Mouse (Mus musculus) liver, embryonic 15.5 days (tissue): ENCODE results near the gene Capn7. TPM values are rescaled to one million over a fixed set of nuclear protein-coding genes. Genes with fewer than 3 reads are reported as not detected.

Experiments used
- ATAC-seq: fragments of 200-750 bp; cut with Nextera tagmentation; 2 replicates; pipeline ENCODE4 v1.8.0; 2017; ENCODE audit warnings: moderate number of reproducible peaks, mild to moderate bottlenecking, moderate library complexity; ENCODE audit not compliant: insufficient read depth
- H3K27ac ChIP-seq: fragments of 300-500 bp; sonication (generic); replicated peaks from 2 replicates; pipeline ENCODE4 v1.5.1; 2015; ENCODE audit warnings: mild to moderate bottlenecking, inconsistent platforms
- H3K27me3 ChIP-seq: fragments of 300-500 bp; sonication (generic); 2 replicates; pipeline ENCODE4 v1.6.1; 2015; ENCODE audit warnings: mild to moderate bottlenecking, inconsistent platforms
- H3K36me3 ChIP-seq: fragments of 300-500 bp; sonication (generic); replicated peaks from 2 replicates; pipeline ENCODE4 v1.6.1; 2015; ENCODE audit warnings: moderate library complexity, mild to moderate bottlenecking, inconsistent platforms
- H3K4me1 ChIP-seq: fragments of 300-500 bp; sonication (generic); replicated peaks from 2 replicates; pipeline ENCODE4 v1.6.1; 2015; ENCODE audit warnings: inconsistent platforms
- H3K4me2 ChIP-seq: fragments of 300-500 bp; sonication (generic); 2 replicates; pipeline ENCODE4 v1.6.1; 2015; ENCODE audit warnings: moderate library complexity, mild to moderate bottlenecking, inconsistent platforms
- H3K4me3 ChIP-seq: fragments of 300-500 bp; sonication (generic); replicated peaks from 2 replicates; pipeline ENCODE4 v1.5.1; 2015; ENCODE audit warnings: mild to moderate bottlenecking, inconsistent platforms
- H3K9ac ChIP-seq: fragments of 300-500 bp; sonication (generic); 2 replicates; pipeline ENCODE4 v1.6.1; 2015; ENCODE audit warnings: moderate library complexity, mild to moderate bottlenecking, inconsistent platforms
- H3K9me3 ChIP-seq: fragments of 300-500 bp; sonication (generic); replicated peaks from 2 replicates; pipeline ENCODE4 v1.6.1; 2016; ENCODE audit warnings: inconsistent platforms
- WGBS: fragments of 180-500 bp; shearing (Covaris S2); methylation state at CpG from one replicate; pipeline ENCODE4 v1.1.7; 2015; ENCODE audit warnings: mixed read lengths; ENCODE audit not compliant: insufficient replicate concordance; 5-methylcytosine and 5-hydroxymethylcytosine counted together
- polyA plus RNA-seq: library from polyadenylated mRNA; unstranded; fragments of >200 nt; fragmentation: Nextera tagmentation; extraction: Ambion mirVana; gene quantifications from 2 replicates; pipeline ENCODE4 v1.2.1, GENCODE M21; 2015

Gene Capn7
- polyA plus RNA-seq, 1 experiment from 2014 or later: 16.8 TPM

GRCm38 (mm10) chr14:31414235-31414966 lies 78.0 kb downstream of the Capn7 start:
- no peak for ATAC-seq
- WGBS: 44% methylated on average over 10 of the region's 10 CpGs
- Histone ChIP-seq H3K4me1 (peaks cover 80% of the 10 kb centered on the region), H3K9ac (no peak overlapping the region), H3K27me3 (no peaks in the 10 kb centered on the region), H3K27ac (peak overlapping the region; percentile 70), H3K36me3 (0 out of 2 replicates have a peak, but pooled peaks cover 12% of the 10 kb centered on the region), H3K4me2 (no peak overlapping the region), H3K9me3 (no peaks in the 10 kb centered on the region), H3K4me3 (no peak overlapping the region)

GRCm38 (mm10) chr14:31414967-31415376 lies 78.5 kb downstream of the Capn7 start:
- no peak overlapping the region for H3K9ac ChIP-seq
- no peak for ATAC-seq
- 53% methylated on average over 7 of the region's 7 CpGs for WGBS
- H3K9me3 ChIP-seq: no peaks in the 10 kb centered on the region
- no peak overlapping the region for H3K4me2 ChIP-seq
- H3K4me3 ChIP-seq: no peak overlapping the region
- H3K4me1 ChIP-seq: peaks cover 82% of the 10 kb centered on the region
- 0 out of 2 replicates have a peak, but pooled peaks cover 12% of the 10 kb centered on the region for H3K36me3 ChIP-seq
- H3K27me3 ChIP-seq: no peaks in the 10 kb centered on the region
- H3K27ac ChIP-seq: no peak overlapping the region; the same call in 1 of the 2 replicates

GRCm38 (mm10) chr14:31416411-31416810 lies 80.0 kb downstream of the Capn7 start:
- Histone ChIP-seq H3K27me3 (no peaks in the 10 kb centered on the region), H3K4me2 (no peak overlapping the region), H3K27ac (peak overlapping the region; percentile 33; the same call in 1 of the 2 replicates), H3K9ac (no peak overlapping the region), H3K36me3 (peaks cover 3% of the 10 kb centered on the region; the same call in 1 of the 2 replicates), H3K4me1 (peaks cover 88% of the 10 kb centered on the region), H3K9me3 (no peaks in the 10 kb centered on the region), H3K4me3 (no peak overlapping the region)
- no peak for ATAC-seq
- 54% methylated on average over 3 of the region's 3 CpGs for WGBS

- 64% methylated on average over 16 of the region's 16 CpGs for WGBS
- H3K27ac ChIP-seq: peak overlapping the region; percentile 33; the same call in 1 of the 2 replicates
These were observed 80.6 kb downstream of the Capn7 start for GRCm38 (mm10) chr14:31416835-31417549.

GRCm38 (mm10) chr14:31419279-31419678 lies 82.8 kb downstream of the Capn7 start:
- Histone ChIP-seq H3K36me3 (peaks cover 3% of the 10 kb centered on the region; the same call in 1 of the 2 replicates), H3K4me1 (peaks cover 89% of the 10 kb centered on the region), H3K4me3 (no peak overlapping the region), H3K9ac (no peak overlapping the region; the same call in 1 of the 2 replicates), H3K27me3 (no peaks in the 10 kb centered on the region), H3K4me2 (no peak overlapping the region), H3K9me3 (no peaks in the 10 kb centered on the region), H3K27ac (no peak overlapping the region)
- WGBS: 40% methylated on average over 4 of the region's 4 CpGs
- ATAC-seq: no peak

More at GRCm38 (mm10) chr14:31416835-31417549, 80.6 kb downstream of the Capn7 start:
- peaks cover 3% of the 10 kb centered on the region; the same call in 1 of the 2 replicates for H3K36me3 ChIP-seq
- no peak overlapping the region for H3K4me2 ChIP-seq
- 0 out of 2 replicates have a peak, but pooled peaks have one; percentile 22 for ATAC-seq
- H3K4me1 ChIP-seq: peaks cover 92% of the 10 kb centered on the region
- no peak overlapping the region for H3K9ac ChIP-seq
- no peaks in the 10 kb centered on the region for H3K27me3 ChIP-seq
- no peak overlapping the region for H3K4me3 ChIP-seq
- no peaks in the 10 kb centered on the region for H3K9me3 ChIP-seq

GRCm38 (mm10) chr14:31420135-31420534 lies 83.7 kb downstream of the Capn7 start:
- Histone ChIP-seq H3K9me3 (no peaks in the 10 kb centered on the region), H3K4me3 (no peak overlapping the region), H3K27me3 (no peaks in the 10 kb centered on the region), H3K4me2 (no peak overlapping the region), H3K27ac (no peak overlapping the region), H3K4me1 (peaks cover 81% of the 10 kb centered on the region), H3K36me3 (peaks cover 3% of the 10 kb centered on the region; the same call in 1 of the 2 replicates), H3K9ac (no peak overlapping the region)
- WGBS: 67% methylated on average over 8 of the region's 8 CpGs
- ATAC-seq: no peak

- 61% methylated on average over 7 of the region's 7 CpGs for WGBS
These were observed 84.1 kb downstream of the Capn7 start for GRCm38 (mm10) chr14:31420562-31420961.

GRCm38 (mm10) chr14:31420985-31421384 lies 84.5 kb downstream of the Capn7 start:
- Histone ChIP-seq H3K9me3 (no peaks in the 10 kb centered on the region), H3K27me3 (no peaks in the 10 kb centered on the region), H3K4me1 (peaks cover 73% of the 10 kb centered on the region), H3K9ac (no peak overlapping the region), H3K4me2 (no peak overlapping the region), H3K27ac (peak overlapping the region; percentile 29; the same call in 1 of the 2 replicates), H3K4me3 (no peak overlapping the region), H3K36me3 (peaks cover 10% of the 10 kb centered on the region)
- WGBS: 69% methylated on average over 7 of the region's 7 CpGs
- no peak for ATAC-seq

More at GRCm38 (mm10) chr14:31420562-31420961, 84.1 kb downstream of the Capn7 start:
- no peaks in the 10 kb centered on the region for H3K9me3 ChIP-seq
- H3K9ac ChIP-seq: no peak overlapping the region
- H3K27ac ChIP-seq: peak overlapping the region; percentile 29; the same call in 1 of the 2 replicates
- peaks cover 77% of the 10 kb centered on the region for H3K4me1 ChIP-seq
- H3K4me3 ChIP-seq: no peak overlapping the region
- no peak overlapping the region for H3K4me2 ChIP-seq
- ATAC-seq: no peak
- no peaks in the 10 kb centered on the region for H3K27me3 ChIP-seq
- H3K36me3 ChIP-seq: peaks cover 6% of the 10 kb centered on the region

Other genes starting within 250 kb of the Capn7 start
- 49.9 and 60.7 TPM in 2 replicates for gene Smim4, start 207.7 kb upstream of the Capn7 start, polyA plus RNA-seq
- 167 and 213 TPM in 2 replicates for gene Nt5dc2, start 205.6 kb upstream of the Capn7 start, polyA plus RNA-seq
- gene Stab1, start 168.0 kb upstream of the Capn7 start, polyA plus RNA-seq: 22.0 and 27.4 TPM in 2 replicates
- 66.4 and 66.7 TPM in 2 replicates for gene Tnnc1, start 128.3 kb upstream of the Capn7 start, polyA plus RNA-seq
- gene Nisch, start 119.7 kb upstream of the Capn7 start, polyA plus RNA-seq: 92.3 and 115 TPM in 2 replicates
- gene Sema3g, start 118.8 kb upstream of the Capn7 start, polyA plus RNA-seq: 0.03 and 0.08 TPM in 2 replicates
- 5.6 and 6.3 TPM in 2 replicates for gene Phf7, start 85.3 kb upstream of the Capn7 start, polyA plus RNA-seq
- gene Bap1, start 85.2 kb upstream of the Capn7 start, polyA plus RNA-seq: 35.8 and 37.6 TPM in 2 replicates
- 0.09 and 0.14 TPM in 2 replicates for gene Dnah1, start 12.7 kb upstream of the Capn7 start, polyA plus RNA-seq
- gene Sh3bp5, start 99.4 kb downstream of the Capn7 start, polyA plus RNA-seq: 16.9 and 21.5 TPM in 2 replicates
- 23.5 and 23.8 TPM in 2 replicates for gene Eaf1, start 157.8 kb downstream of the Capn7 start, polyA plus RNA-seq
- 25.0 and 27.6 TPM in 2 replicates for gene Mettl6, start 158.4 kb downstream of the Capn7 start, polyA plus RNA-seq